Mouse (Mus musculus) heart, embryonic 15.5 days (tissue): ENCODE results near the gene Kctd6. TPM values are rescaled to one million over a fixed set of nuclear protein-coding genes. Genes with fewer than 3 reads are reported as not detected.

Experiments
- ATAC-seq: fragments of 200-750 bp; cut with Nextera tagmentation; replicated peaks from 2 replicates; pipeline ENCODE4 v1.8.0; 2017; ENCODE audit warnings: low read depth, moderate TSS enrichment; ENCODE audit not compliant: insufficient number of reproducible peaks, insufficient read depth, low FRiP score
- H3K27ac ChIP-seq: fragments of 300-500 bp; sonication (generic); 2 replicates; pipeline ENCODE4 v1.5.1; 2015; ENCODE audit warnings: mild to moderate bottlenecking, inconsistent platforms
- H3K27me3 ChIP-seq: fragments of 300-500 bp; sonication (generic); 2 replicates; pipeline ENCODE4 v1.6.1; 2015; ENCODE audit warnings: inconsistent platforms
- H3K36me3 ChIP-seq: fragments of 300-500 bp; sonication (generic); 2 replicates; pipeline ENCODE4 v1.6.1; 2015; ENCODE audit warnings: mild to moderate bottlenecking, inconsistent platforms
- H3K4me1 ChIP-seq: fragments of 300-500 bp; sonication (generic); replicated peaks from 2 replicates; pipeline ENCODE4 v1.6.1; 2015; ENCODE audit warnings: inconsistent platforms
- H3K4me2 ChIP-seq: fragments of 300-500 bp; sonication (generic); 2 replicates; pipeline ENCODE4 v1.6.1; 2015; ENCODE audit warnings: inconsistent platforms, mild to moderate bottlenecking, moderate library complexity
- H3K4me3 ChIP-seq: fragments of 300-500 bp; sonication (generic); 2 replicates; pipeline ENCODE4 v1.5.1; 2015; ENCODE audit warnings: mild to moderate bottlenecking, inconsistent platforms
- H3K9ac ChIP-seq: fragments of 300-500 bp; sonication (generic); 2 replicates; pipeline ENCODE4 v1.6.1; 2015; ENCODE audit warnings: mild to moderate bottlenecking, inconsistent platforms
- H3K9me3 ChIP-seq: fragments of 300-500 bp; sonication (generic); replicated peaks from 2 replicates; pipeline ENCODE4 v1.6.1; 2016; ENCODE audit warnings: inconsistent platforms
- WGBS: fragments of 180-500 bp; shearing (Covaris S2); methylation state at CpG from one replicate; pipeline ENCODE4 v1.1.7; 2015; ENCODE audit warnings: mixed read lengths; 5-methylcytosine and 5-hydroxymethylcytosine counted together
- polyA plus RNA-seq: library from polyadenylated mRNA; unstranded; fragments of >200 nt; fragmentation: Nextera tagmentation; extraction: Ambion mirVana; gene quantifications from 2 replicates; pipeline ENCODE4 v1.2.1, GENCODE M21; 2015

Gene Kctd6
- polyA plus RNA-seq, 1 experiment from 2014 or later: 12.5 TPM

DNA sequence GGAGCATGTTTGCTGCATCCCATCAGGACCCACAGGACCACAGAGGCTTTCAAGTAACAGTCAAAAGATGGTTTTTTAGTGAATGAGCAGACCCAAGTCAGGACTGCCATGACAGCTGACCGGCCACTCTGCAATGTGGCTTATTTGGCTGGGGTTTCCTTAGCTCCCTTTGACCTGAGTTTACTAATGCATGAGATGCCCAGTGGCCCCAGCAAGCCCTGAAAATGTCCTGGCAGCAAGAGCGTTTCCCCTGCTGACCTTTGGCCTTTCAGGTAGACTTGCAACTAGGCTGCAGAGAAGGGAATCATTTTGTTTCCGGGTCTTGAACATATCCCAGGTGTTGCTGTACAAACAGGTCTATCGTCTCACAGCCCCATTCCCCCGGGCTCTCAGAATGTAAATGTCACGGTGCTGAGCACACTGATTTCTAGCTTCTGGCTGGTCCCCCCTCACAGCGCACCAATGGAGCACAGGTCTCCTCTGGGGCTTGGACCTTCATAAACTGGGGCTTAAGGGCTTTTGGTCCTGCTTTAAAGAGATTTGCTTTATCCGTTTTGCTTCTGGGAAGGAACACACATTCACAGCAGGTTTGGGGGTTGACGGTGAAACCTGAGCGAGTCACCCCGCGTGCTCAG is 22.5 kb upstream of the Kctd6 start:
- no peaks in the 10 kb centered on the region for H3K36me3 ChIP-seq
- H3K9me3 ChIP-seq: no peaks in the 10 kb centered on the region
- H3K9ac ChIP-seq: no peak overlapping the region
- H3K4me3 ChIP-seq: no peak overlapping the region
- no peaks in the 10 kb centered on the region for H3K4me1 ChIP-seq
- whole genome bisulfite sequencing: 71% methylated on average over 12 of the region's 12 CpGs
- no peak overlapping the region for H3K27ac ChIP-seq
- no peaks in the 10 kb centered on the region for H3K27me3 ChIP-seq
- no peak overlapping the region for H3K4me2 ChIP-seq
- no peak for ATAC-seq

DNA sequence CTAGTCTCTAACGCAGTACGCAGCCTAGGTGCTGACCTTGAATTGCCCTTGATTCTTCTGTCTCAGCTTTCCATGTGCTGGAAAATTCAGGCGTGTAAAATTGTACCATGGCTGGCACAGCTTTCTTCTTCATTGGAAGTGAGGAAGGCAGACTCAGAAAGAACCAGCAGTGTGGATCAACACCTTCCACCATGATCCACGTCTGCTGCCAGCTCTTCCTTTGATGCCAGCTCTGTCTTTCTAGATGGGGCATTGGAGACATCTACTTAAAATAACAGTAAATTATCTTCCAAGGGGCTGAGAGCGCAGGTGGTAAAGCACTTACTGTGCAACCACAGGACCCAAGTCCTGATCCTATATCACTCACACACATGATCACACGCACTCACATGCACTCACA is 21.2 kb upstream of the Kctd6 start:
- Histone ChIP-seq H3K4me2 (no peak overlapping the region), H3K27ac (no peak overlapping the region), H3K27me3 (no peaks in the 10 kb centered on the region), H3K36me3 (no peaks in the 10 kb centered on the region), H3K9ac (no peak overlapping the region), H3K4me1 (no peaks in the 10 kb centered on the region), H3K9me3 (no peaks in the 10 kb centered on the region), H3K4me3 (no peak overlapping the region)
- 82% methylated on average over 6 of the region's 6 CpGs for WGBS
- no peak for ATAC-seq

- H3K4me1 ChIP-seq: peaks cover 9% of the 10 kb centered on the region; the same call in 1 of the 2 replicates
- ATAC-seq: no peak
- no peaks in the 10 kb centered on the region for H3K9me3 ChIP-seq
- 58% methylated on average over 5 of the region's 5 CpGs for WGBS
- no peak overlapping the region for H3K4me3 ChIP-seq
- H3K27me3 ChIP-seq: no peaks in the 10 kb centered on the region
- no peaks in the 10 kb centered on the region for H3K36me3 ChIP-seq
- H3K4me2 ChIP-seq: peak overlapping the region; percentile 32
- H3K27ac ChIP-seq: peak overlapping the region; percentile 42; the same call in 1 of the 2 replicates
- H3K9ac ChIP-seq: no peak overlapping the region
These were observed 13.2 kb upstream of the Kctd6 start for GRCm38 (mm10) chr14:8200769-8201168.

GRCm38 (mm10) chr14:8201715-8202114 is 12.2 kb upstream of the Kctd6 start:
- H3K9me3 ChIP-seq: no peaks in the 10 kb centered on the region
- H3K9ac ChIP-seq: no peak overlapping the region
- H3K4me1 ChIP-seq: peaks cover 14% of the 10 kb centered on the region
- H3K4me3 ChIP-seq: no peak overlapping the region
- no peak overlapping the region for H3K4me2 ChIP-seq
- no peak overlapping the region for H3K27ac ChIP-seq
- no peak for ATAC-seq
- no peaks in the 10 kb centered on the region for H3K27me3 ChIP-seq
- H3K36me3 ChIP-seq: no peaks in the 10 kb centered on the region
- 85% methylated on average over 3 of the region's 3 CpGs for WGBS

DNA sequence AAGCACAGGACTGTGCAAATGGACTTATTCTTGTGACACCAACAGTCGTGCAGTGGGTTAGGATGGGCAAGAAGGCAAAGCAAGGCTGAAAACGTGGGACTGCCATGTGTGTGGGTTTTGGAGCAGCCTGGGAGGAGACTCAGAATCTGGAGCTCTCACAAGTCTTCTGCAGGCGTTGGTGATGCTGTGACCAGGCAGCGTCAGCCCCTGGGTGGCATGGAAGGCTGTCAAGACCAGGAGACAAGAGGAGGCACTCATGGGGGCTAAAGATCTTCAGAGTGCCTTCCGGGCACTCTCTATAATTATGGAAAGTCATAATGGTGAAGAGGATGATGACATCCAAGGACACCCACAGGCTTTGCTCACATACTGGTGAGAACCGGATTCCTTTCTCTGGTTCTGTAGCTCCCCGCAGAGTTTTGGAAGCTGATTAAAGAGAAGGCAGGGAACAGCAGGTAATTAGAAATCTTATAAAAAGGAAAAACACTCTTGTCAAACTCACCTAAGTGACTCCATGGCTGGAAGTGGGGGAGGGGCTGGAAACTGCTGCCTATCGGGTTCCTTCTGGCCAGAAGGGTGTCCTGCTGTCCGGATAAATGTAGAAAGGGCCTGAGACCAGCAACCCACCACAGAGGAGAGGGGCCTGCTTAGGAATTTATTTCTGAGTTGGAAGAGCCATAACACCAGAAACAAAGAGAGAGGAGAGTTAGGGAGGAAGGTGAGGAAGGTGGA is 7.6 kb upstream of the Kctd6 start:
- ATAC-seq: no peak
- peaks cover 13% of the 10 kb centered on the region for H3K4me1 ChIP-seq
- H3K4me3 ChIP-seq: no peak overlapping the region
- H3K27ac ChIP-seq: no peak overlapping the region
- no peaks in the 10 kb centered on the region for H3K9me3 ChIP-seq
- WGBS: 44% methylated on average over 9 of the region's 9 CpGs
- H3K4me2 ChIP-seq: no peak overlapping the region
- H3K9ac ChIP-seq: no peak overlapping the region
- H3K36me3 ChIP-seq: no peaks in the 10 kb centered on the region
- no peaks in the 10 kb centered on the region for H3K27me3 ChIP-seq

DNA sequence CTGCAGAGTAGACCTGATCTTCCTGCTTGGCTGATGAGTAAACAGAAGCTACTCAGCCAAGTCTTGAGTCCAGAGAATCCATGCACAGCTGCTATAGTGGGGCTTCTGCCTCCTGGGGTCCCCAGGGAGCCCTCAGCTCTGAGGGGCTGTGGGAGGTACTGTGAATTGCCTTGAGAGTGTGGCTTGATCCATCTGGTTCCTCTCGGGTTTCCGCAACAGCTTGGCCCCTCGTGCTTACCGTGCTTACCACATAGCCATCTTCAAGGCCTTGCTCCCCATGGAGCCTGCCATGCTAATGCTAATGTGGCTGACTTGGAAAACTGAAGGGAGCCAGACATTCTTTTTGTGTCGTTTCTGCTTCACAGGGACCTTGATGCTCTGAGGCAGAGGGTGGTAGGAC is 6.8 kb upstream of the Kctd6 start:
- WGBS: 47% methylated on average over 5 of the region's 5 CpGs

GRCm38 (mm10) chr14:8207543-8207942 is 6.4 kb upstream of the Kctd6 start:
- no peak for ATAC-seq
- no peak overlapping the region for H3K9ac ChIP-seq
- H3K4me1 ChIP-seq: peaks cover 13% of the 10 kb centered on the region
- H3K27ac ChIP-seq: no peak overlapping the region
- H3K9me3 ChIP-seq: no peaks in the 10 kb centered on the region
- no peak overlapping the region for H3K4me3 ChIP-seq
- H3K27me3 ChIP-seq: no peaks in the 10 kb centered on the region
- no peak overlapping the region for H3K4me2 ChIP-seq
- 82% methylated on average over 5 of the region's 5 CpGs for WGBS
- H3K36me3 ChIP-seq: no peaks in the 10 kb centered on the region

More for the DNA sequence above, 6.8 kb upstream of the Kctd6 start:
- H3K4me3 ChIP-seq: no peak overlapping the region
- peaks cover 13% of the 10 kb centered on the region for H3K4me1 ChIP-seq
- H3K9ac ChIP-seq: no peak overlapping the region
- ATAC-seq: no peak
- H3K27ac ChIP-seq: no peak overlapping the region
- H3K27me3 ChIP-seq: no peaks in the 10 kb centered on the region
- no peaks in the 10 kb centered on the region for H3K36me3 ChIP-seq
- H3K9me3 ChIP-seq: no peaks in the 10 kb centered on the region
- no peak overlapping the region for H3K4me2 ChIP-seq

DNA sequence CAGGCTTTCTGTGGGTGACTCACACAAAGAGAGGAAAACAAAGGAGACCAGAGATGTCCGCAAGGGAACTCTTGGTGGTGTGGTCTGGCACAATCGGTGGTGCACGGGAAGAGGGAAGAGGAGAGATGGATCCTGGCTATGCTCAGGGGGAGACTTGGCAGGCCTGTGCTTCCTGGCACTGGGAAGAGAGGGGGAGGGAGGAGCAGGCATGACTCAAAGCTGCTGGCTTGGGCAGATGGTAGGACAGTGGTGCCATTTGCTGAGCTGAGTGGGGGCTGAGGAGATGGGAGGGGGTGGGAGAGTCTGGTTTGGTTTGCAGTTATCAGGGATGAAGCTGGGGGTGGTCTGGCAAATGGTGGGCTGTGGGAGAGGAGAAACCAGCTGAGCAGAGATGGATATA is 5.1 kb upstream of the Kctd6 start:
- no peaks in the 10 kb centered on the region for H3K9me3 ChIP-seq
- WGBS: 49% methylated on average over 3 of the region's 3 CpGs

DNA sequence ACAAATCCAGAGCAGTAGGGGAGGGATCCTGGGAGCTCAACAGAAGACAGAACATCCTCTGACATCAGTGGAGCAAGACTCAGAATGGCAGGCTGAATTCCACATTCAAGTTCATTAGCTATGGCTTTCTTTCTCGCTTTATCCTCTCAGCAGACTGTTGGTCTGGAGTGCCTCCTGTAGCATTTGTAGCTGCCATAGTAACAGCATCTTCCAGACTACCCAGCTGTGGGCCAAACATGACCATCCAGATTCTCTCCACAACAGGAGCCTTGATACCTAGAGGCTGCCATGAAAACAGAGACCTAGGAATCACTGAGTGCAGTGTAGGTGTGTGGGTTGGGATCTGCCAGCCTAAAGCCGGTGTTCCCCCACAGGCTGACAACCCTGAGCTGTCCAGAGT is 4.0 kb upstream of the Kctd6 start:
- Histone ChIP-seq H3K4me3 (no peak overlapping the region), H3K9me3 (no peaks in the 10 kb centered on the region), H3K4me1 (peaks cover 16% of the 10 kb centered on the region), H3K27me3 (no peaks in the 10 kb centered on the region), H3K9ac (no peak overlapping the region), H3K27ac (no peak overlapping the region), H3K36me3 (no peaks in the 10 kb centered on the region), H3K4me2 (no peak overlapping the region)
- ATAC-seq: no peak
- 96% methylated on average over 2 of the region's 2 CpGs for WGBS

More for the DNA sequence above, 5.1 kb upstream of the Kctd6 start:
- H3K27me3 ChIP-seq: no peaks in the 10 kb centered on the region
- peaks cover 13% of the 10 kb centered on the region for H3K4me1 ChIP-seq
- no peak overlapping the region for H3K4me3 ChIP-seq
- no peak for ATAC-seq
- H3K36me3 ChIP-seq: no peaks in the 10 kb centered on the region
- no peak overlapping the region for H3K27ac ChIP-seq
- H3K4me2 ChIP-seq: no peak overlapping the region
- no peak overlapping the region for H3K9ac ChIP-seq

DNA sequence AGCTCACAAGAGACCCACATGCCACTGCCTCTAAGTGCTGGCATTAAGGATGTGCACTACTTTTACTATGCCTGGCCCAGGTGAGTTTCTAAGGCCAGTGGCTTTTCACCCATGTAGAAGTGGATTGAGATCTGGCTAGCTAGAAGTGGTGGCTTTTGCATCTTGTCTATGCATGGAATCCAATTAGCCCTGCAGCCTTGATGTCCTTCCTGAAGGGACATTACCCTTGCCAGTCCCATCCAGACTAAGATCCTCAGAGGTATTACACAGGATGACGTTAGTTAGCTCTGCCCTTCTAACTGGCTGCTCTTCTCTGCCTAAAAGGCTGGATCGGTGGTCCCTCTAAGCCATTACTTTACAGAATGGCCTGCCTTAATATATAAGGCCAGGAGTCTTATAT is 944 bp upstream of the Kctd6 start:
- peaks cover 23% of the 10 kb centered on the region for H3K4me1 ChIP-seq
- H3K4me3 ChIP-seq: no peak overlapping the region
- H3K27me3 ChIP-seq: no peaks in the 10 kb centered on the region
- no peak for ATAC-seq
- H3K36me3 ChIP-seq: no peaks in the 10 kb centered on the region
- no peak overlapping the region for H3K9ac ChIP-seq
- H3K4me2 ChIP-seq: no peak overlapping the region
- 78% methylated on average over 2 of the region's 2 CpGs for WGBS
- H3K27ac ChIP-seq: no peak overlapping the region
- H3K9me3 ChIP-seq: no peaks in the 10 kb centered on the region

DNA sequence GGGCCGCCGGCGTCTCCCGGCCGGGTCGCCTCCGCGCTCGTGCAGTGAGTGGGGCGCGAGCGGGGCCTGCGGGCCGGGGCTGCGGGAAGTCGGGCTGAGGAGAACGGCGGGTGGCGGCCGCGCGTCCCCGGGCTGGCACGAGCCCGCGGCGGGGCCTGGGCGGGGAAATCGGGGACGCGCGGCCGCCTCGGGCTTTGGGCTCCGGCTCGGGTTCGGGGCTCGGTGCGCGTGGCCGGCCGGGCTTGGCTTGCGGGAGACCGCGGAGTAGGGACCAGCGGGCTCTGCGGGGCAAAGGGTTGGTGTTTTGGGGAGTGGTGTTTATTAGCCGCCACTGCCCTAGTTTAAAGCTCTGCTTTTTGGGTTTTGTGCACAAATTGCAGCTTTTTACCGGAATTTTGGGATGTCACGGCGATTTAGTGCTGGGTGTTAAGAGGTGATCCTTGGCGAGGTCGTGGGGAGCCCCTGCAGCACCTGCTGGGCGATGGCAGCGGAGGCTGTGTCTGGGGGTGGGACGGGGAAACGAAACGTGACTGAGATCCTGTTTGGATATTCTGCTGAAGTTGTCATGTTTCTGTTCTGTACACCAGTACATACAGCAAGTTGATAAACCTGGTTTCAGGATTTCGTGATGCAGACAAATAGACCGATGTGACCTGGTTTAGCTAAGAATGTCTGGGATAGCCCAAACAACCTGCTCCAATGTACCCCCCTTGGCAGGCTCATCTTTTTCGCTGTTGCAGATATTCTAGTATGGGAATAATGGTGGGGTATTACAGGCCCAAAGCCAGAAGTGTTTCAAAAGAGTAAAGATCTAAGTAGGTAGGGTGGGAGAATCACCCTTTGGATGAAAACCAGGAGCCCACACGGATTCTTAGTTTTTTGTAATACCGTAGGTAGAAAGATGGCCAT is 613 bp downstream of the Kctd6 start:
- peaks cover 22% of the 10 kb centered on the region for H3K4me1 ChIP-seq
- ATAC-seq: peak; percentile 80
- H3K4me2 ChIP-seq: peak overlapping the region; percentile 75
- H3K9ac ChIP-seq: peak overlapping the region; percentile 95
- H3K36me3 ChIP-seq: no peaks in the 10 kb centered on the region
- no peaks in the 10 kb centered on the region for H3K9me3 ChIP-seq
- H3K27me3 ChIP-seq: no peaks in the 10 kb centered on the region
- 3% methylated on average over 45 of the region's 63 CpGs for WGBS
- H3K4me3 ChIP-seq: peak overlapping the region; percentile 61
- peak overlapping the region; percentile 92 for H3K27ac ChIP-seq
